30 mouse cellular contexts compared by ENCODE assay signal in the genomic region with DNA sequence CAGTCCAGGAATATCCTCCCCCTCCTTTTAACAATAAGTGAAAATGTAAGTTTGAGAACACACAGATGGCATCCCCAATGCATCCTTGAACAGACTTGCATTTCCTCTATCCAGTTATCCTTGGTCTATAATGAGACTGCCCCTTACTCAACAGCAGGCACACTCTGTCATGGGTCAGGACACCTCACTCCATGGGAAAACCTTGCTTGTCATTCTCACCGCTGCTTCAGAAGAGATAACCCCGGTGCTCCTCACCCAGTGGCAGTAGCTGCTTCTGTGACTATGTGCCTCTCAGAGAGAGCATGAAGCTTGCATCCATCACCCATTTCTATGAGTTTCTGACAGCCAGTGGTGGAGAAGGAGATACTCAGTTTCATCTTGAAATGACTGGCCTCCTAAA. TPM values are rescaled to one million over a fixed set of nuclear protein-coding genes. Genes with fewer than 3 reads are reported as not detected.
"Had no signal": no experiment of that assay in that cellular context is flagged by ENCODE, and none has a peak within 500 bp of the region (broad histone marks: within the 10 kb centered on the region; RNA-seq: fewer than 3 reads in every experiment).

No protein-coding gene starts in this region.

- H3K27ac ChIP-seq: heart, embryonic 13.5 days; heart, embryonic 15.5 days; hindbrain, embryonic 10.5 days; hindbrain, embryonic 12.5 days; hindbrain, embryonic 13.5 days; hindbrain, embryonic 14.5 days; hindbrain, embryonic 15.5 days; hindbrain, postnatal 0 days; intestine, embryonic 15.5 days; kidney, embryonic 15.5 days; kidney, postnatal 0 days; layer of hippocampus, adult 2 months; left cerebral cortex, adult 2 months had no signal

- H3K27me3 ChIP-seq: heart, embryonic 12.5 days; heart, embryonic 13.5 days; heart, embryonic 15.5 days; hindbrain, embryonic 12.5 days; hindbrain, embryonic 13.5 days; hindbrain, embryonic 15.5 days; intestine, embryonic 15.5 days; kidney, embryonic 15.5 days had no signal

- H3K4me3 ChIP-seq: heart, embryonic 12.5 days; heart, embryonic 13.5 days; heart, embryonic 15.5 days; hindbrain, embryonic 10.5 days; hindbrain, embryonic 12.5 days; hindbrain, embryonic 13.5 days; hindbrain, embryonic 15.5 days; intestine, embryonic 15.5 days; kidney, embryonic 15.5 days; layer of hippocampus, adult 2 months; left cerebral cortex, adult 2 months had no signal

- H3K36me3 ChIP-seq: heart, embryonic 12.5 days; heart, embryonic 13.5 days; heart, embryonic 15.5 days; intestine, embryonic 15.5 days; kidney, embryonic 15.5 days had no signal

- H3K9me3 ChIP-seq: heart, embryonic 12.5 days; heart, embryonic 13.5 days; heart, embryonic 15.5 days; hindbrain, embryonic 10.5 days; hindbrain, embryonic 12.5 days; hindbrain, embryonic 13.5 days; hindbrain, embryonic 15.5 days; intestine, embryonic 15.5 days; kidney, embryonic 15.5 days had no signal

- DNase-seq: heart, postnatal 10 days; heart, postnatal 14 days; heart, postnatal 36 days; kidney, adult 11 months; kidney, adult 18-20 months; kidney, adult 2 months; kidney, adult 8-10 months; kidney, adult 9 months; kidney, postnatal 10 days; kidney, postnatal 14 days; kidney, postnatal 25 days; kidney, postnatal 36 days; kidney, postnatal 4 days; layer of hippocampus, adult 9-11 months; layer of hippocampus, postnatal 36 days had no signal

- H3K4me1 ChIP-seq: heart, embryonic 12.5 days; heart, embryonic 13.5 days; heart, embryonic 15.5 days; hindbrain, embryonic 10.5 days; hindbrain, embryonic 12.5 days; hindbrain, embryonic 13.5 days; hindbrain, embryonic 15.5 days; intestine, embryonic 15.5 days; kidney, embryonic 15.5 days had no signal

RNA-seq across cellular contexts. Expression of gene Lrp11, which starts 16.8 kb away (rescaled TPM):
- polyA plus RNA-seq: inflammation-experienced regulatory T-cells, adult 6 months had no signal
